Mouse (Mus musculus): ENCODE data around the gene Hoxa13. TPM values are rescaled to one million over a fixed set of nuclear protein-coding genes. Genes with fewer than 3 reads are reported as not detected.

The Hoxa13 gene
- polyA plus RNA-seq, 1 experiment from 2014 or later: not detected

DNA sequence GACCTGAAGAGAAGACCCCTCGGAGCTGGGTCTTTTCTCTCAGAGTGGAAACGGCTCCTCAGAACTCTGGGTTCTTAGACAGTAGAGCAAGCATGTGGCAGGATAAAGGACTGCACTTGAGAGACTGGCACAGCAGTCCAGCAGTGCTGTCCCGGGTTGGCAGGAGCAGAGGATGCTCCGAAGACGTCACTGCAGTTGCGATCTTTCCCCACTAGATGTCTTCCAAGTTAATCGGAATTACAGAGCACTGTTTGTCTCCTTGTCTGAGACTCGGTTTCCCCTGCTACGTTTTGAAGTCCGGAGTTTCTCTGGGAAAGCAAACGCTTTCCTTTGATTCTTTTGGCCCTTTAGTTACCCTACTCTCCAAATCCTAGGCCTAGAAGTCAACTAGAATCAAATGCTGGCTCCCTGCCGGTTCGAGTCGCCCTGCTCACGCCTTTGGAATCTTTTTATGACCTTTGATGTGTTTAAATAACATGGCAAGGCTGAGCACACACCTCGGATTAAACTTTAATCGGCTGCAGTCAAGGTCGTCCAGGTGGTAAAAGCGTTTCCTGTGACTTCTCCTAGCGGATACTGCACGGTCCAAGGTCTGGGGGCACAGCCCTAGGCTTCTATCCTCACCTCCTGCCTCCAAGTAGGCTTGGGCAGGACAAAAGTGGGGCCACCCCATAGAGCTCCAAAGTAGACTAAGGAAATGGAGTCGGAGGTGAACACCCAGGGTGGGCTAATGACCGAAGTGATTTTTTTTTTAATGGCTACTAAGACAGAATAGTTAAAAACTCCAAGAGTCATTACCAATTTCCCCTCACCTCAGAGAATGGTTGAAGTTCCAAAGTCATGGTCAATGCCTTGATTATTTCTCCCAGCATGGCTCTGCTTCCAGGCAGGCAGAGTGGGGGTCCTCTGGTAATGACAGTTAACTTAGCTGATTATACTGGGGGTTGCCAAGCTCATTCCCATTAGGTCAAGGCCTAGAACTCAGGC, 10.1 kb upstream of the Hoxa13 start:
- DNase-seq (ENCODE audit: low spot score): peak; percentile 56

DNA sequence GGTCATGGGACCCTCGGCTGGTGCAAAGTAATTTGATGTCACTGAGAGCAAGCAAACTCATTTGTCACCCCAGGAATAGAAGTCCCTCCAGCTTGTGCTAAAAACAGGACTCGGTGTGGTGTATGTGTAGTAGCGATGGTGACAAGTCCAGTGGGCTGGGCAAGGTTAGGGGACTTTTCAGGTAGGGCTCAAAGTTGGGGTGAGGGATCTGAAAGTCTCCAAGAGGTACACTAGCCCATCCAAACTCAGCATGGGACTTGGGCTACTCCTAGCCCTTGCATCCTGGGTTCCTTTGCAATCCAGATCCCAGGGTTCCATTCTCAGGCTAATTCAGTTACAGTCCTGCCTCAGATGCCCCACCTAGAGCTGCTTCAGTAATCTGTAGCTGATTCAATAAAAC, 8.1 kb upstream of the Hoxa13 start:
- DNase-seq (ENCODE audit: low spot score): no peak

GRCm38 (mm10) chr6:52268341-52268740, 7.7 kb upstream of the Hoxa13 start:
- DNase-seq (ENCODE audit: low spot score): no peak

GRCm38 (mm10) chr6:52267691-52268090, 7.0 kb upstream of the Hoxa13 start:
- no peak for DNase-seq (ENCODE audit: low spot score)

DNA sequence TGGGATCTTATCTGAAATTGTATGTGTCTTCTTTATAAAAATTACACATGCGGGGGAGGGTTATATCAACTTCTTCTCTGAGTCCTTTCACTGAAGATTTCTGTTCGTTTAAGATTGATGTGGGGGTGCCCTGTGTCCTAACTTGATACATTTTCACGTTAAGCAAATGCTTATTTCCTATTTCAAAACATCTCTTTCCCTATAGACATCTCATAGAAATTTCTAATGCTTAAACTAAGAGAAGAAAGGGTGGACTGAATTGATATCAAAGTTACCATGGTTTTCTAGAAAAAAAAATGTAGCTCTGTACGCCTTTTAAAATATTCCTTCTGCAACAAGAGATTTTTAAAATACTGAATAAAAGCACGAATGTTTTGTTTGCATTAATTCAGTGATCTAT, 6.5 kb upstream of the Hoxa13 start:
- DNase-seq (ENCODE audit: low spot score): no peak

- no peak for DNase-seq (ENCODE audit: low spot score)
Measured at GRCm38 (mm10) chr6:52266666-52266985, 5.9 kb upstream of the Hoxa13 start.

DNA sequence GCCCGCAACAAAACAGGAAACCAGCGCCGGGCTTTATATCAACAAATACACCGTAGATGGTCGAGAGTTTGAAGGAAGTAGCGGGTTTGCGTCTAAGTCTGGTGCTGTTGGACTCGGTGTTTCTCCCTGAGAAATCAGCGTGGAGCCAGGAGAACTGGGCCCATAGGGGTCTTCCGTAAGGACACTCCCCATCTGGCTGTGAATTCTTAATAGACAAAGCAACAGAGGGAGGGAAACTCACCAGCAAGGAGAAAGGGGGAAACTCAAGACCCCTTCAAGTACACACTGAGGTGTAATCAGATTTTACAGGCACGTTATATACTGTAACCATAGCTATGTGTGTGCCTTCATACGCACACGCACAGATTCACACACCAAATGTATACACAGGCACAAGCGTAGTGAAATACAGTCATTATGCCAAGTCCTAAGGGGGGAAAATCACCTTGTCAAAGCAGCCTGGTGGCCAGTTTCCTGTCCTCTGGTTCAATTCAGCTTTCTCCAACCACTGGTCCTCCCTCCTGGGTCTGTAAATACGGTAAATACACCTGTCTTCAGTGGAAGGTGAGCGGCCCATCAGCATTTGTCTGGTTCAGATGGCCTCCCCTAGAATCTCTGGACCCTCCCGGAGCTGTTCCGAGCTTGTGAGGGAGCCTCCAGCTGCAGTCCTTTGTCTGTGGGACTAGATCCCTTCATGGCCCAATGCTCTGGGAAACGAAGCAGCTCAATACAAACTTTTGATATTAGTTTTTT, 5.4 kb upstream of the Hoxa13 start:
- peak; percentile 7 for DNase-seq (ENCODE audit: low spot score)

- DNase-seq (ENCODE audit: low spot score): no peak
Measured at GRCm38 (mm10) chr6:52265306-52265912, 4.7 kb upstream of the Hoxa13 start.

- no peak for DNase-seq (ENCODE audit: low spot score)
Measured at GRCm38 (mm10) chr6:52264106-52264790, 3.6 kb upstream of the Hoxa13 start.

GRCm38 (mm10) chr6:52263321-52263585, 2.6 kb upstream of the Hoxa13 start:
- no peak for DNase-seq (ENCODE audit: low spot score)

DNA sequence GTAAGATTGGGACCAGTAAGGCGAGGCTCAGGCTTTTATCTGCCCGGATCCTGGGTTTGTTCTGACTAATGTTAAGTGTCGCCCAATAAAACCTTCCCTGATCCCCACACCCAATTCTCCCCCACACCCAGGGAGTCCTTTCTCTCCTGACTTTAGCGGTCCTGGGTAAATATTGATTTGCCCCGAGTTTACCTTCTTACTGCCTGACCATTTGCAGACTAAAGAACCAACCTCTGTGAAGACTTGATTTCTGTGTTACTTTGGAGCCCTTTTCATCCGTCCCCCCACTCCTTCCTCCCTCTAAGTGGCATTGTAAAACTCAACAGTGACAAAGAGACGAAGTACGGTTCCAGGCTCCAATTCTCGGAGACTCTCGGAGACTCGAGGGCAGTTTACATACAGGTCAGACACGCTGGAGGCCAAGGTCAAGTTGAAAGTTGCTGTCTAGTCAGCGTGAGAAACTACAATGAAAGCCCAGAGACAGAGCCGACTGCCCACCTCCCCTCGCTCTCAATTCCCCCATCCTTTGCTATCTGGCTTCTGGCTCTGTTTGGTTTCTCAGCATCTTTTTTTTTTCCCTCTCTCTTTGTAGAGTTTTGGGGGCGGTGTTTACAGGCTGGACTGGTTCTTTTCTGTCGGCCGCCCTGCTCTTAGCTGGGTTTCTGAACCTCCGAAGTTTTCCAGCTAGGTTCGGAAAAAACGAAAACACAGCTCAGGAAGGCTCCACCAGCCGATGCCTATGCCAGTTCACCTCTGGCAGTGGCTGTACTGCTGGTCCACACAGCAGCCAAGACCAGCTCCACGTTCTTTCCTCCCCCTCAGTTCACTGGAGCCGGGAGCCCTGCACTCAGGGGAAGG, 2.0 kb upstream of the Hoxa13 start:
- DNase-seq (ENCODE audit: low spot score): no peak

DNA sequence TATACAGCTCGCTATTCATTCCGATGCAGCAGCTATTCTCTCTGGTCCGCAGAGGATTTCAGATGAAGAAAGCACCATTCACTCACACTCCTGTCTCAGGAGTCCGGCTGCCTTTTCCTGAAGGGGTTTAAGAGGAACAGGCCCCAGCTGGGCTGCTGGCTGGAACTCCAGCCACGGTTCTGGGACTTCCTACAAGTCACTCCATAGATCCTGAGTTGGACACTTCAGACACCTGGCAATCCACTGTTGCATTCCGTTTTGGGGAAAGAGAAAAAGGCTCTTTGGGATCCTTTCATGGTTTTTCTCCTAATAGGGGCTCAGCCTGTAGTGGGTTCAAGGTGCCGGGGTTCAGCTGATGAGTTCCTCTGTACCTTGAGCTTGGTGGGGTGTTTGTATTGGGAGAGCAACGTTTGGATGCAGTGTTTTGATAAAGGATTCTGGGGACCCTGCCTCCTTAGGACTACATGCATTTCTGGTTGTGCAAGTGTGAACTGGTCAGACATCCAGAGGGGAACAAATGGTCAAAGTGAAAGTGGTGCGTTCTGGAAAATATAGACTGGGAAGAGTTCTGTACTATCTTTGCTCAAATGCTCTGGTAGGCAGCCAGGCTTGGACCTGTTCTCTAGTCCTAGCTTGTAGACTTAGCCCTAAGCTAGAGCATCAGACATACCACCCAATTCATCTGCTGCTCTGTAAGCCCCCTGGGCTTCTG, 1.2 kb upstream of the Hoxa13 start:
- DNase-seq (ENCODE audit: low spot score): no peak

DNA sequence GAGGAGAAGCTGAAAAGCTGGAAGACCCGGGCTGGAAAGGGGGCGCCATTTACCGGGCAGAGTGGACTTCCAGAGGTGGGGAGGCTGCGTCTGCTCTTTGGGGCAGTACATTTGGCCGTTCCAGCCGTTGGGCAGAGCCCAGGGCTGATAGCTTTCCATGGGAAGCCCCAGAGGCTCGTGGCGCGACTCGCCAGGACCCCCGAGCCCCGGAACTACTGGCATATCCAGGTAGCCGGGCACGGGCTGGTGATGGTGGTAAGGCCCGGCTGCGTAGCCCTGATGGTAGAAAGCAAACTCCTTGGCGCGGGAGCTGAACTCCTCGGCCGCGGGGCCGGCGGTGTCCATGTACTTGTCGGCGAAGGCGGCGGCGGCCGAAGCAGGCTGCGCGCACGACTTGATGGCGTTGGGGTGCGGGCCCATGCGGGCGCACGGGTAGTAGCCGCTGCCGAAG, 844 bp downstream of the Hoxa13 start:
- no peak for DNase-seq (ENCODE audit: low spot score)

- DNase-seq (ENCODE audit: low spot score): no peak
Measured at GRCm38 (mm10) chr6:52259081-52259790, 1.4 kb downstream of the Hoxa13 start.

GRCm38 (mm10) chr6:52256956-52257355, 3.7 kb downstream of the Hoxa13 start:
- peak; percentile 87 for DNase-seq (ENCODE audit: low spot score)

- DNase-seq (ENCODE audit: low spot score): no peak
Measured at GRCm38 (mm10) chr6:52253511-52254500, 6.9 kb downstream of the Hoxa13 start.

DNA sequence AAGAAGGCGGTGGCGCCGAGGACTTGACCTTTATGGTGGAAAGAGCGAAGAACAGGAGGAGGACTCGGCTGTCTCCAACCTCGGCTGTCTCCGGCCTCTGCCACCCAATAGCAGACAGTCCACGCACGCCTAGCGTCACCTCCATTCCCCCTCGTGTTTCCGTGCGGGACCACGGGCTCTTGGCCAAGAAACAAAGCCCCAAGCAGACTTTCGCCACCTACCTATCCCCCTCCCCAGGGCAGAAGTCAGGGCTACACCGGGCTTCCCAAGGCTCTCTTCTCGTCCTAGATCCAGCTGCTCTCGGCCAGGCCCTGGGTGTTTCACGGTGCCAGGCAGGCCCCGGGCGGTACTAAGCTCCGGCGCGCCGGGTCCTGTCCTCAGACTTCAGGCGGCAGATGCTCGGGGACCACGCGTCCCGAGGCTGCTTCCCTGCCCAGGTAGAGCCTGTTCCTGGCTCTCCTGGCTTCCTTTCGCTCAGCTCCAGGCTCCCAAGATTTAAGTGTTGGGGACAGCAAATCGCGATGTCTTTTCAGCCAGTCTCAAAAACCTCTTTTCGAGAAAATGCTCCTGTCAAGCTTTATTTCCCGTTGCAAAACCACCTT, 7.8 kb downstream of the Hoxa13 start:
- DNase-seq (ENCODE audit: low spot score): no peak
